Mouse (Mus musculus): Measurements from ENCODE around the gene Snx25.

- no peak for TF ChIP-seq POLR2AphosphoS2 (IDR thresholded peaks at IDR 0.05; ENCODE audit: low read length)
- no peak for TF ChIP-seq EP300 (IDR thresholded peaks at IDR 0.05; ENCODE audit: low read depth in 1 of 2, low read length in 2 of 2)
- TF ChIP-seq MAX (IDR thresholded peaks at IDR 0.05; ENCODE audit: low read length), result no peak
- TF ChIP-seq MYC (IDR thresholded peaks at IDR 0.05; ENCODE audit: low read depth, low read length), result no peak
- TF ChIP-seq CTCF (IDR thresholded peaks at IDR 0.05 in 2 of 3, conservative IDR thresholded peaks at IDR 0.05 in 1 of 3; ENCODE audit: control insufficient read depth in 1 of 3, insufficient read depth in 1 of 3, low read depth in 2 of 3, low read length in 3 of 3, poor library complexity in 1 of 3, severe bottlenecking in 1 of 3), result no peak
- no peak for TF ChIP-seq ZC3H11A (IDR thresholded peaks at IDR 0.05; ENCODE audit: low read depth, low read length)
- no peak for TF ChIP-seq ELF1 (IDR thresholded peaks at IDR 0.05; ENCODE audit: low read depth, low read length)
- TF ChIP-seq UBTF (IDR thresholded peaks at IDR 0.05; ENCODE audit: borderline replicate concordance, insufficient read depth, low read depth, low read length), result no peak
- TF ChIP-seq MAFK (IDR thresholded peaks at IDR 0.05; ENCODE audit: borderline replicate concordance, low read depth, low read length), result no peak
Measured at GRCm38 (mm10) chr8:45995576-45995975, 156.4 kb downstream of the Snx25 start.

All from MEL (cell line).